ENCODE assay signal across 21 mouse cellular contexts in genomic region chr6:30208844-30209243, GRCm38 (mm10).
DNase-seq lines count a peak whose midpoint lies in the region; ATAC-seq and TF ChIP-seq lines count a peak whose summit lies in the region.
"Had no signal": no experiment of that assay in that cellular context is flagged by ENCODE, and none has a peak within 500 bp of the region (broad histone marks: within the 10 kb centered on the region; RNA-seq: fewer than 3 reads in every experiment).

No protein-coding gene starts in this region.

- H3K27ac ChIP-seq in intestine, embryonic 16.5 days (ENCODE audit: low read length) = no peak overlapping the region
- H3K27ac ChIP-seq in intestine, embryonic 15.5 days = no peak overlapping the region
- no peak overlapping the region for H3K27ac ChIP-seq in kidney, embryonic 14.5 days (ENCODE audit: low read depth, low read length)
- H3K27ac ChIP-seq in liver, adult 2 months (replicated peaks; ENCODE audit: insufficient read depth, low read depth, low read length) = no peak overlapping the region
- H3K27ac ChIP-seq in liver, embryonic 11.5 days (ENCODE audit: low read depth, low read length) = no peak overlapping the region
- H3K27ac ChIP-seq in hindbrain, embryonic 13.5 days = no peak overlapping the region
- H3K27ac ChIP-seq: embryonic facial prominence, embryonic 12.5 days; forebrain, embryonic 13.5 days; heart, adult 2 months; heart, embryonic 15.5 days; hindbrain, embryonic 14.5 days had no signal

- no peaks in the 10 kb centered on the region for H3K79me2 ChIP-seq in liver, adult 2 months (ENCODE audit: control insufficient read depth, insufficient read depth, low read length)

- TF ChIP-seq POLR2A in liver, adult 2 months (IDR thresholded peaks at IDR 0.05; ENCODE audit: extremely low read depth, insufficient read depth, low read length) = no peak

- no peak for TF ChIP-seq CTCF in liver, adult 2 months (IDR thresholded peaks at IDR 0.05; ENCODE audit: low read depth, low read length)

- H3K27me3 ChIP-seq in intestine, embryonic 16.5 days (replicated peaks; ENCODE audit: control insufficient read depth, insufficient read depth, low read length) = no peaks in the 10 kb centered on the region
- no peaks in the 10 kb centered on the region for H3K27me3 ChIP-seq in intestine, embryonic 15.5 days (replicated peaks)
- no peaks in the 10 kb centered on the region for H3K27me3 ChIP-seq in kidney, embryonic 14.5 days (ENCODE audit: control insufficient read depth, insufficient read depth, low read length)
- H3K27me3 ChIP-seq in liver, adult 2 months (ENCODE audit: control insufficient read depth, insufficient read depth, low read length) = no peaks in the 10 kb centered on the region
- H3K27me3 ChIP-seq in liver, embryonic 11.5 days (replicated peaks; ENCODE audit: control insufficient read depth, insufficient read depth, low read length) = no peaks in the 10 kb centered on the region
- 0 out of 2 replicates have a peak, but pooled peaks cover 3% of the 10 kb centered on the region for H3K27me3 ChIP-seq in hindbrain, embryonic 13.5 days
- H3K27me3 ChIP-seq: embryonic facial prominence, embryonic 12.5 days; forebrain, embryonic 13.5 days; heart, embryonic 15.5 days had no signal

- no peak overlapping the region for H3K4me3 ChIP-seq in intestine, embryonic 16.5 days (ENCODE audit: low read length)
- no peak overlapping the region for H3K4me3 ChIP-seq in intestine, embryonic 15.5 days (replicated peaks)
- H3K4me3 ChIP-seq in kidney, embryonic 14.5 days (ENCODE audit: low read length) = no peak overlapping the region
- H3K4me3 ChIP-seq in liver, adult 2 months (ENCODE audit: insufficient read depth, low read depth, low read length) = no peak overlapping the region
- H3K4me3 ChIP-seq in liver, embryonic 11.5 days (ENCODE audit: low read depth, low read length) = no peak overlapping the region
- no peak overlapping the region for H3K4me3 ChIP-seq in hindbrain, embryonic 13.5 days
- H3K4me3 ChIP-seq: embryonic facial prominence, embryonic 12.5 days; forebrain, embryonic 13.5 days; heart, adult 2 months; heart, embryonic 15.5 days had no signal

- DNase-seq in kidney, adult 9 months = peak; percentile 54
- DNase-seq in liver, adult 2 months (ENCODE audit: extremely low read depth, low read depth, low spot score) = peak; percentile 87
- no peak for DNase-seq in liver, embryonic 11.5 days (ENCODE audit: low spot score)
- DNase-seq: adrenal gland, postnatal 10 days; cerebellum, adult 11 months; cerebellum, adult 8-10 months; cerebellum, postnatal 25 days; forebrain, postnatal 0 days; gastrocnemius, postnatal 14 days; heart, adult 2 months; heart, postnatal 14 days had no signal

- WGBS in intestine, embryonic 16.5 days = 41% methylated on average over 4 of the region's 4 CpGs
- 48% methylated on average over 4 of the region's 4 CpGs for WGBS in intestine, embryonic 15.5 days
- WGBS in kidney, embryonic 14.5 days = 60% methylated on average over 4 of the region's 4 CpGs
- 28% methylated on average over 4 of the region's 4 CpGs for WGBS in liver, adult 2 months
- 68% methylated on average over 4 of the region's 4 CpGs for WGBS in liver, embryonic 11.5 days
- WGBS in hindbrain, embryonic 13.5 days = 49% methylated on average over 4 of the region's 4 CpGs

- H3K4me2 ChIP-seq in intestine, embryonic 16.5 days (ENCODE audit: low read depth, low read length) = no peak overlapping the region
- no peak overlapping the region for H3K4me2 ChIP-seq in intestine, embryonic 15.5 days (replicated peaks)
- H3K4me2 ChIP-seq in kidney, embryonic 14.5 days (replicated peaks; ENCODE audit: low read depth, low read length) = no peak overlapping the region
- H3K4me2 ChIP-seq in liver, embryonic 11.5 days = no peak overlapping the region
- H3K4me2 ChIP-seq in hindbrain, embryonic 13.5 days = no peak overlapping the region
- H3K4me2 ChIP-seq: embryonic facial prominence, embryonic 12.5 days; forebrain, embryonic 13.5 days; heart, embryonic 11.5 days; heart, embryonic 15.5 days; hindbrain, embryonic 14.5 days had no signal

- ATAC-seq in intestine, embryonic 16.5 days = peak; percentile 67
- ATAC-seq in intestine, embryonic 15.5 days = no peak
- no peak for ATAC-seq in kidney, embryonic 14.5 days (ENCODE audit: low FRiP score, low TSS enrichment)
- no peak for ATAC-seq in liver, embryonic 11.5 days (replicated peaks; ENCODE audit: low FRiP score)
- no peak for ATAC-seq in monocyte, adult 5-6 weeks (replicated peaks; ENCODE audit: insufficient number of reproducible peaks, low FRiP score, low TSS enrichment, poor library complexity, severe bottlenecking)
- ATAC-seq in hindbrain, embryonic 13.5 days (ENCODE audit: low FRiP score) = no peak
- ATAC-seq: forebrain, embryonic 13.5 days; forebrain, postnatal 0 days had no signal

- no peaks in the 10 kb centered on the region for H3K9me3 ChIP-seq in intestine, embryonic 16.5 days (ENCODE audit: control insufficient read depth, low read length)
- H3K9me3 ChIP-seq in intestine, embryonic 15.5 days = no peaks in the 10 kb centered on the region
- H3K9me3 ChIP-seq in kidney, embryonic 14.5 days (ENCODE audit: control insufficient read depth, low read length) = no peaks in the 10 kb centered on the region
- no peaks in the 10 kb centered on the region for H3K9me3 ChIP-seq in liver, embryonic 11.5 days (ENCODE audit: control insufficient read depth, low read length)
- H3K9me3 ChIP-seq in hindbrain, embryonic 13.5 days = no peaks in the 10 kb centered on the region
- H3K9me3 ChIP-seq: embryonic facial prominence, embryonic 12.5 days; forebrain, embryonic 13.5 days; heart, embryonic 15.5 days had no signal

- peaks cover 3% of the 10 kb centered on the region; the same call in 1 of the 2 replicates for H3K4me1 ChIP-seq in intestine, embryonic 16.5 days (ENCODE audit: control insufficient read depth, insufficient read depth, low read length)
- H3K4me1 ChIP-seq in intestine, embryonic 15.5 days (replicated peaks) = peaks cover 3% of the 10 kb centered on the region; the same call in 1 of the 2 replicates
- H3K4me1 ChIP-seq in kidney, embryonic 14.5 days (ENCODE audit: control insufficient read depth, insufficient read depth, low read length) = no peaks in the 10 kb centered on the region
- peaks cover 23% of the 10 kb centered on the region for H3K4me1 ChIP-seq in liver, adult 2 months (ENCODE audit: control insufficient read depth, insufficient read depth, low read length)
- no peaks in the 10 kb centered on the region for H3K4me1 ChIP-seq in liver, embryonic 11.5 days (replicated peaks; ENCODE audit: control insufficient read depth, insufficient read depth, low read length)
- peaks cover 7% of the 10 kb centered on the region for H3K4me1 ChIP-seq in hindbrain, embryonic 13.5 days (replicated peaks)

- no peak overlapping the region for H3K9ac ChIP-seq in intestine, embryonic 16.5 days (ENCODE audit: low read depth, low read length)
- no peak overlapping the region for H3K9ac ChIP-seq in intestine, embryonic 15.5 days
- no peak overlapping the region for H3K9ac ChIP-seq in kidney, embryonic 14.5 days (ENCODE audit: low read depth, low read length)
- H3K9ac ChIP-seq in liver, adult 2 months (ENCODE audit: low read depth, low read length) = no peak overlapping the region
- H3K9ac ChIP-seq in liver, embryonic 11.5 days (ENCODE audit: low read depth, low read length) = no peak overlapping the region
- no peak overlapping the region for H3K9ac ChIP-seq in hindbrain, embryonic 13.5 days
- H3K9ac ChIP-seq: embryonic facial prominence, embryonic 12.5 days; forebrain, embryonic 13.5 days; forebrain, postnatal 0 days; heart, embryonic 15.5 days; hindbrain, embryonic 14.5 days had no signal

- H3K36me3 ChIP-seq in intestine, embryonic 16.5 days (ENCODE audit: control insufficient read depth, insufficient read depth, low read length) = no peaks in the 10 kb centered on the region
- 0 out of 2 replicates have a peak, but pooled peaks cover 4% of the 10 kb centered on the region for H3K36me3 ChIP-seq in intestine, embryonic 15.5 days
- H3K36me3 ChIP-seq in kidney, embryonic 14.5 days (ENCODE audit: control insufficient read depth, insufficient read depth, low read length) = peaks cover 8% of the 10 kb centered on the region; the same call in 1 of the 2 replicates
- H3K36me3 ChIP-seq in liver, adult 2 months (ENCODE audit: control insufficient read depth, insufficient read depth, low read length) = no peaks in the 10 kb centered on the region
- no peaks in the 10 kb centered on the region for H3K36me3 ChIP-seq in liver, embryonic 11.5 days (ENCODE audit: control insufficient read depth, insufficient read depth, low read length)
- H3K36me3 ChIP-seq in hindbrain, embryonic 13.5 days = peaks cover 11% of the 10 kb centered on the region
- H3K36me3 ChIP-seq: heart, embryonic 15.5 days had no signal
